Mouse (Mus musculus) hindlimb bud, embryonic 11.5 days (tissue): Measurements from ENCODE around the gene Uhrf1.

ENCODE experiments used
- DNase-seq: peaks from one replicate; pipeline ENCODE4 v3.0.0-alpha.2; 2012; ENCODE audit warnings: low read depth, low spot score; ENCODE audit errors: extremely low spot score

Uhrf1 gene

GRCm38 (mm10) chr17:56343466-56343865, 40.3 kb downstream of the Uhrf1 start:
- DNase-seq = no peak

GRCm38 (mm10) chr17:56345364-56345763, 42.2 kb downstream of the Uhrf1 start:
- no peak for DNase-seq

- DNase-seq = no peak
Measured at GRCm38 (mm10) chr17:56348128-56348527, 45.0 kb downstream of the Uhrf1 start.

GRCm38 (mm10) chr17:56348586-56348985, 45.5 kb downstream of the Uhrf1 start:
- no peak for DNase-seq

- DNase-seq = peak; percentile 37
Measured at GRCm38 (mm10) chr17:56350694-56351093, 47.6 kb downstream of the Uhrf1 start.

- peak; percentile 78 for DNase-seq
Measured at GRCm38 (mm10) chr17:56356921-56357885, 54.1 kb downstream of the Uhrf1 start.

GRCm38 (mm10) chr17:56359183-56359725, 56.1 kb downstream of the Uhrf1 start:
- no peak for DNase-seq

- DNase-seq = no peak
Measured at GRCm38 (mm10) chr17:56359864-56360263, 56.7 kb downstream of the Uhrf1 start.

GRCm38 (mm10) chr17:56360451-56360850, 57.3 kb downstream of the Uhrf1 start:
- DNase-seq = no peak

GRCm38 (mm10) chr17:56361542-56361941, 58.4 kb downstream of the Uhrf1 start:
- no peak for DNase-seq

- DNase-seq = no peak
Measured at GRCm38 (mm10) chr17:56365791-56366673, 62.9 kb downstream of the Uhrf1 start.

- no peak for DNase-seq
Measured at GRCm38 (mm10) chr17:56368291-56368790, 65.2 kb downstream of the Uhrf1 start.

- DNase-seq = no peak
Measured at GRCm38 (mm10) chr17:56370090-56370489, 67.0 kb downstream of the Uhrf1 start.

- no peak for DNase-seq
Measured at GRCm38 (mm10) chr17:56371029-56371660, 68.0 kb downstream of the Uhrf1 start.

- no peak for DNase-seq
Measured at GRCm38 (mm10) chr17:56372109-56372508, 69.0 kb downstream of the Uhrf1 start.
